Mouse (Mus musculus) brain, embryonic 14.5 days (tissue): Measurements from ENCODE around the gene Rab4b.

ENCODE experiments used
- CTCF ChIP-seq: fragments of 200-500 bp; IDR thresholded peaks from 2 replicates; pipeline ENCODE4 v1.5.1; 2012; ENCODE audit warnings: inconsistent platforms, mild to moderate bottlenecking, moderate library complexity, borderline replicate concordance; ENCODE audit not compliant: insufficient read depth, insufficient read length; ENCODE audit errors: extremely low read depth
- POLR2A ChIP-seq: fragments of 200-500 bp; IDR thresholded peaks from 2 replicates; pipeline ENCODE4 v1.6.1; 2012; ENCODE audit warnings: mild to moderate bottlenecking, inconsistent platforms, borderline replicate concordance; ENCODE audit not compliant: poor library complexity, insufficient read depth, insufficient read length, severe bottlenecking; ENCODE audit errors: extremely low read depth

DNA sequence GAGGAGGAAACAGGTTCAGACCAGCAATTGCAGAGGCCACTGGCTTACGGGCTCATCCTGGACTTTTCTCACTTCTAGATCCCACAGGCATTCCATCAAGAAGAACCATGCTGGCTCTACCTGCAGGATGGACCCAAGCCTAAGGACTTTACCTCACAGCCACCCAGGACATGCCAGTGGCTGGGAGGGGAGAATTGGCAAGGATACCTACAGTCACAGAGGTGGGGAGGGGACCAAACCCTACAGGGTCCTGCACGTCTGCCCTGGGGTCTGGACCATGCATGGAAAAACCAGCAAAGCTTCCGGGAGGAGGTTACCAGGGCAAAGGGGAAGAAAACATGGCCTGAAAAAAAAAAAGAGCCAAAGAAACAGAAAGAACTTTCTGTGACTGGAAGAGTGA lies 7.7 kb downstream of the Rab4b start:
- no peak for TF ChIP-seq POLR2A
- no peak for TF ChIP-seq CTCF
